Mouse (Mus musculus) fat pad, adult 2 months (tissue): ENCODE results near the gene Grb14.

Experiments used
- DNase-seq: peaks from one replicate; pipeline ENCODE4 v3.0.0-alpha.2; 2011; ENCODE audit warnings: low read depth, low spot score; ENCODE audit errors: extremely low read depth

The Grb14 gene

DNA sequence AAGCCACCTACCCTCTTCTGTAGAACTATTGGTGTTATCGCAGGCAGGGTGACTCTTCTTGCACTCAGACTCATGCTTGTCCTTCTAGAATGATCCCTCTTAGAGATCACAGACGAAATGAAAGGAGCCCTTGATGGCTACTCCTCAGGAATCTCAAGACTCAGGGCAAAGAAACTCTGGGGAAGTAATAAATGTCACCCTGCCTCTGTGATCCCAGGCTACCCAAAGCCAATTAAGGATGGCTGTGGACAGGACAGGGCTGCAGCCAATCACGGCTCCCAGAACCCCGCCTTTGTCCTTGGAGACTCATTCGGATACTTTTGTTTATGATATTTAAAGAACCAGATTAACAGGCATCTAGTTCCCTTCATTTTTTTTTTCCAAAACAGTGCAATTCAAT is 49.2 kb downstream of the Grb14 start:
- DNase-seq, result no peak

GRCm38 (mm10) chr2:64974549-64974948 is 50.2 kb downstream of the Grb14 start:
- no peak for DNase-seq

DNA sequence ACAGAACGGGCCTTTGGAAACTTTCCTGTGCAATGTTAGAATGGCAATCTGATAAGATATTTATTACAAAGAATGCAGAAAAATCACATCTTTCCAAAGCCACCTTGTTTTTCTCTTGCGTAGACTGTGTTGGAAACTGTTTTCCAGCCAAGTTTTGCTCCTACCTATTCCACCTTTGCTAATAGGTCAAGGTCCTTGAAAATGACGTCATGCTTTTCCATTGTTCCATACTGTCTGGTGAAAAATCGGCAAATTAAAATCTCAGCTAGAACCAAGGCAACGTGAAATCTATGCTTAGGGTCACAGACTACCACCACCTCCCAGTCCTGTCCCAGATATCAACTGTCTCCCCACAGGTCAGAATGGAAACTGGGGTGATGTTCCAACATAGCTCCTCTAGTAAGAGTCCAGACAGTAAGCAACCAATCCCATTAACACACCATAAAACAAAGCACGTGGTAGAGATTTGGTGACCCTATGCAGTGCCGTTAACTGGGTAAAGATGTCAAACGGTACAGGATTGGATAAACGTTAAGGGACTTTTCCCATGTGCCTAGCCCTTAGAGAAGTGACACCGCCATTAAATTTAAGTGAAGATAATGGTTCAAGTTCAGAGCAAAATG is 50.9 kb downstream of the Grb14 start:
- no peak for DNase-seq

- DNase-seq, result no peak
Measured at GRCm38 (mm10) chr2:64973125-64973524, 51.7 kb downstream of the Grb14 start.

DNA sequence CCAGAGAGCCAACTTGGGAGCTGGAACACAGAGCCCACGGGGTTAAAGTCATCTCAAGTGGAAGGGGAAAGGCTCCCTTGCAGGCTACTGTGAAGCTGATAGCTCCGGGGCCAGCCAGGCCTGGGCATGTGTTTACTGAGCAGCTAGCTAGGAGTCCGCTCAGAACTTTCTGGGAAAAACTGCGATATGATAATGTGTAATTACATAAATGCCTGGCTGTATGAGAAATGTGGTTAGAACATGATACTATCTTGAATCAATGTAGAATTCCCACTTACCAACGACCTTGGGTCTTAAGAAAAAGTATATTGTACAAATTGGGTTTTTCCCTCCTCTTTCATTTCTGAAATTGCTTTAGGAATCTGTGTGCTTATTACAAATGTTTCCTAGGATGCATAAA is 53.0 kb downstream of the Grb14 start:
- no peak for DNase-seq

DNA sequence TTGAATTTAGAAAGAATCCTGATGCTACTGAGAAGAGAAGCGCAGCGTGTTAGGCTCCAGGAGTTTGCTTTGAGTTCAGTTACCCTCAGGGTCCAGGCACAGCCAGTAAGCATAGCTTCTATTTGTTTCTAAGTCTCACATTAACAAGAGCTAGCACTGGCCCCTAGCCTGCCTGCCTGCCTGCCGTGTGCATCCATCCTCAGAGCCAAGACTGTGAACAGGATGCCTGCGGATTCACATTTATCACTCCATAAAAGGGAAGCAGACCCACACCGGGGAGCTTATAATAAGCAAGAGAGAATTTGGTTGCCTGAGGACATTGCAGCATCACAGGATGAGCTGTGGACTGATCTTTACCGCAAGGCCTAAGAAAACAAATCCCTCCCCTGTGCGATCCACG is 53.8 kb downstream of the Grb14 start:
- no peak for DNase-seq

GRCm38 (mm10) chr2:64966893-64967444 is 57.8 kb downstream of the Grb14 start:
- DNase-seq, result no peak

GRCm38 (mm10) chr2:64966323-64966722 is 58.5 kb downstream of the Grb14 start:
- DNase-seq, result no peak

- DNase-seq, result no peak
Measured at GRCm38 (mm10) chr2:64965227-64965864, 59.4 kb downstream of the Grb14 start.

- DNase-seq, result no peak
Measured at GRCm38 (mm10) chr2:64962196-64962595, 62.6 kb downstream of the Grb14 start.

DNA sequence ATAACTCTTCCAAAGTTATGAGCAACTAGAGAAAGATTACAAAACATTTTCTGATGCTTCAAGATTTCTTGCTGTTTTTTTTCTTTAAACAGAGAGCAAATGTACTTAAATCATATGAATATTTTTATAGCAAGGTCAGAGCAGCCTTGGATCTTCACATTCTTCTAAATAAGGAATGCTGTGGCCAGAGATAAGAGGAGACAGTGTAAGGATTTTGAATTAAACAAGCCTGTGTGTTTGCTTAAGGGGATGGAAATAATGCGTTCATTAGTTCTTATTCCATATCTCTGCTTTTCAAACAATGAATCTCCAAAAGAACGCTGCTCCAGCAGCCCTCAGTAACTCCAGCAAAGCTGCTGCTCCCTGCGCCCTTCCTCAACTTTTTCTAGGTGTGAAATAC is 63.4 kb downstream of the Grb14 start:
- DNase-seq, result no peak

DNA sequence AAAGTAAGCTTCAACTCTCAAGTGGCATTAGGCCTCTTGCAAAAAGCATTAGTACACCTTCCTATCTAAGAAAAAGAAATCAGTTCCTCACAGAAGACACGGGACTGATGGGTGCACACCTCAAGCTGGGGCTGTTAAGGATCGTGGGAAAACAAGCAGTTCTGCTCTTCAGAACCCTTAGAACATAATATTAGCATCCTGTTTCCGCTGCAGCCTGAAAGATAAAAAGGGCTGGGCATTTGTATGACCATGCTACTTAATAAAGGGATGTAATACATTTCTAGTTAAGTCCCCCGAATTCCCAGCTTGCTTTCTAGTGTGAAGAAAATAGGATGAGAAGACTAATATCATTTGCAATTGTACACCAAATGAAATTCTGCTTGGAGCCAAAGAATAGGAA is 65.1 kb downstream of the Grb14 start:
- DNase-seq, result no peak

GRCm38 (mm10) chr2:64955441-64955840 is 69.3 kb downstream of the Grb14 start:
- DNase-seq, result no peak

DNA sequence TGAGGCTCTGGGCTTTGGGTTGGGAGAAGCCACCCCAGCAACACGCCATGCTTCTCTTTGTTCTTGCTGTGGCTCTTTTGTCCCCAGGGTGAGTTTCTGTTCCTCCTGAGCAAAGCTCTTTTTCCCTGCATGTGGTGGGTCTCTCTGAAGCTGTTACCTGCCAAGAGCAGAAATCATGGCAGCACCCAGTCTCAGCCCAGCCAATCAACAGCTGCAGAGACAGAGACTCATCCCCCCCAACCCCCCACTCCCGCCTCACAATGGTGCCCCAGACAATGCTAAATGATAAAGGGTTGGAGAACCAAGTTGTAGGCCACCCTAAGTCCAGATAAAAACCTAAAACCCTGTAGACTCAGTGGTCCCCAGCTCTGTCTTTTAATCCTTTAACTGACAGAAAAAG is 75.6 kb downstream of the Grb14 start:
- DNase-seq, result no peak

GRCm38 (mm10) chr2:64948418-64949169 is 76.2 kb downstream of the Grb14 start:
- DNase-seq, result no peak

GRCm38 (mm10) chr2:64947484-64947883 is 77.3 kb downstream of the Grb14 start:
- no peak for DNase-seq

- DNase-seq, result no peak
Measured at GRCm38 (mm10) chr2:64920879-64921278, 103.9 kb downstream of the Grb14 start.

GRCm38 (mm10) chr2:64915448-64915847 is 109.3 kb downstream of the Grb14 start:
- DNase-seq, result no peak

DNA sequence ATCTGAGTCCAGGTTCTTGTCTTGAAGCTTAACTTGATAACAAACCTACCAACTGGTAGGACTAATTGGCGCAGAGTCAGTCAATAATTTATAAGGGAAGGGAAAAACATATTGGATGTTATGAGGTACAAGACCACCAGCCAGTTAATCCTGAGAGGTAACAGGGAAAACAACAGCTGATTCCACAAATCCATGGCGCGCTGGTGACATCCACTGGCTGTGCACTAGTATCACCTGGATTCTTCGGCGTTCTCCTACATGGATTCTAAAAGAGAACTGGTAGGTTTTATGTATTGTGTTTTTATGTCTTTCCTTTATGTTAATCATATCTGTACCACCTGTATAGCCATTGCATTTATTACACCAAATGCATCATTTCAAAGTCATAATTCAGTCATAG is 119.9 kb downstream of the Grb14 start:
- no peak for DNase-seq

DNA sequence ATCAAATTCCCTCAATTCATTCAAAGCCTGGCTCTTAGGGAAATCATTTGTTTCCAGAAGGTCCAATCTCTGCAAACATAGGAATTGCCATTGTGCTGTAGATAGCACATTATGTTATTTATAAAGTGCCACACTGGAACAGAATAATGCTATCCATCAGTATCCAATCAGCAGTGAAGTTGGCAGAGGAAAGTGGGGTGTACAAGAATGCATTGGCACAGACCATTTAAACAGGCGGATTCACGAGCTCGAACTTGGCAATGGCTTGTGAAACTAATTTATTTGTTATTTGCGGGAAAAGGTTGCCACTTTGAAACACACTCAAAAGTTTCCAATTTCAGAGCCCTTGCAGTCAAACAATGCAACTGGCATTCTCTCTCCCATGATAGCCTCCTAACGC is 126.9 kb downstream of the Grb14 start:
- DNase-seq, result no peak

- no peak for DNase-seq
Measured at GRCm38 (mm10) chr2:64893233-64893632, 131.6 kb downstream of the Grb14 start.
